Mouse (Mus musculus) embryo, embryonic 10 days (tissue): Measurements from ENCODE around the gene Olfm3.
A peak's percentile ranks its signal among the peaks of the same experiment; 100 is the strongest.

Experiments used
- DNase-seq: peaks from one replicate; pipeline ENCODE4 v3.0.0-alpha.2; 2015; ENCODE audit warnings: low spot score

The Olfm3 gene

GRCm38 (mm10) chr3:114903924-114904438 is at the start of gene Olfm3:
Gene Olfm3 (plus strand): TSS chr3:114904078.
- peak; percentile 72 for DNase-seq

- no peak for DNase-seq
Observed at GRCm38 (mm10) chr3:114889764-114890163, 14.1 kb upstream of the Olfm3 start.

- DNase-seq: peak; percentile 33
Observed at GRCm38 (mm10) chr3:114904633-114905423, 950 bp downstream of the Olfm3 start.

GRCm38 (mm10) chr3:114907537-114907936 is 3.7 kb downstream of the Olfm3 start:
- no peak for DNase-seq

- no peak for DNase-seq
Observed at GRCm38 (mm10) chr3:114908846-114909245, 5.0 kb downstream of the Olfm3 start.

GRCm38 (mm10) chr3:114920102-114920501 is 16.2 kb downstream of the Olfm3 start:
- no peak for DNase-seq

GRCm38 (mm10) chr3:114929605-114930004 is 25.7 kb downstream of the Olfm3 start:
- DNase-seq: no peak

- no peak for DNase-seq
Observed at GRCm38 (mm10) chr3:114930336-114930735, 26.5 kb downstream of the Olfm3 start.

GRCm38 (mm10) chr3:114930796-114931195 is 26.9 kb downstream of the Olfm3 start:
- no peak for DNase-seq

GRCm38 (mm10) chr3:114932881-114933280 is 29.0 kb downstream of the Olfm3 start:
- no peak for DNase-seq

GRCm38 (mm10) chr3:114954904-114955303 is 51.0 kb downstream of the Olfm3 start:
- DNase-seq: no peak

GRCm38 (mm10) chr3:114959311-114959967 is 55.6 kb downstream of the Olfm3 start:
- DNase-seq: peak; percentile 5

- DNase-seq: no peak
Observed at GRCm38 (mm10) chr3:114962316-114963083, 58.6 kb downstream of the Olfm3 start.

- no peak for DNase-seq
Observed at GRCm38 (mm10) chr3:114971183-114971582, 67.3 kb downstream of the Olfm3 start.

GRCm38 (mm10) chr3:114972522-114972921 is 68.6 kb downstream of the Olfm3 start:
- DNase-seq: no peak

- no peak for DNase-seq
Observed at GRCm38 (mm10) chr3:114990828-114991227, 87.0 kb downstream of the Olfm3 start.

GRCm38 (mm10) chr3:114995956-114996355 is 92.1 kb downstream of the Olfm3 start:
- DNase-seq: no peak

- no peak for DNase-seq
Observed at GRCm38 (mm10) chr3:115027560-115027959, 123.7 kb downstream of the Olfm3 start.

- no peak for DNase-seq
Observed at GRCm38 (mm10) chr3:115028046-115028445, 124.2 kb downstream of the Olfm3 start.

GRCm38 (mm10) chr3:115028611-115029010 is 124.7 kb downstream of the Olfm3 start:
- DNase-seq: no peak

- no peak for DNase-seq
Observed at GRCm38 (mm10) chr3:115049060-115049459, 145.2 kb downstream of the Olfm3 start.

GRCm38 (mm10) chr3:115064901-115065300 is 161.0 kb downstream of the Olfm3 start:
- no peak for DNase-seq
